Mouse (Mus musculus) testis, postnatal 10 days (tissue): ENCODE measurements around the gene Srarp.
A peak's percentile ranks its signal among the peaks of the same experiment; 100 is the strongest.

Source experiments
- DNase-seq: peaks from one replicate; pipeline ENCODE4 v3.0.0; 2021; ENCODE audit warnings: low spot score

Gene Srarp

DNA sequence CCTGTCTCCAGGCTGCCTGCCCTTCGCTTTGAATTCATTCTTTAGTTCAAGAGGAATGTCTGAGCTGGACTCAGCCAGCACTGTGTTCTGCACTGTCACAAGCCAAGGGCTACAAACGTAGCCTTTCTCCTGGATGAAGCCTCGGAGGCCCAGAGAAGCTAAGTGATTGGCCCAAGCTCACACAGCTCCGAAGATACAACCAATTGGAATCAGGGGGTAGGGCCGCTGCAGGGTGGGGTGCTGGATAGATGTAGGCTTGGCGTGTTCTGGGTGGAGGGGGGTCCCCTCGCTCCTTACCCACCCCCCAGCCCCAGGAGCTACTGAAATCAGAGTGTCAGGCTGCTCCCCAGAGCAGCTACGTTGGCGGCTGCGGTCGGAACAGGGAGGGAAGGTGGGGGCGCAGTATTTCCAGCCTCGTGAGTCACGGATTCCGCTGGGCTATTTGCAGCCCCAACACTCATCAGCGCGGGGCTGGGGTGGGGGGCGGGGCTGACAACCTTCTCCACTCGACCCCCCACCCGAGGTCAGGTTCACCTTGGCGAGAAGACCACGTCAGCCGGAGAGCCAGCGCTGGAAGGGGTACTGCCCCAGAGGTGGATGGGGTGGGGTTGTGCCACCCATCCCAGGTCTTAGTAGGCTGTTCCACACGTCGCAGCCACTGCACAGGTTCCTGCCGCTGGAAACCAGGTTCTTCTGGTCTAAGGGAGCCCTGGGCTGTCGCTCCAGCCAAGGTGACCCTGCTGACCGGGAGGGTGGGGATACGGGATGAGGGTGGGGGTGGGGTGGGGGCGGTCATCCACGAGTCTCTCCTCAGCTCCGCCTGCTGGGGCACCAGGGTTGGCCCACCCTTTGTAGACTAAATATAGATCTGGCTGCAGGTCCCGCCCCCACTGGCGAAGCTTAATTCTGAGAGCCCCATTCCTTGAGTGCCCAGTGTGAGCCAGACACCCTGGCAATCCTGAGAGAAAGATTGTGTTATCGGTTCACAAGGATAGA lies 10.1 kb downstream of the Srarp start:
- no peak for DNase-seq

DNA sequence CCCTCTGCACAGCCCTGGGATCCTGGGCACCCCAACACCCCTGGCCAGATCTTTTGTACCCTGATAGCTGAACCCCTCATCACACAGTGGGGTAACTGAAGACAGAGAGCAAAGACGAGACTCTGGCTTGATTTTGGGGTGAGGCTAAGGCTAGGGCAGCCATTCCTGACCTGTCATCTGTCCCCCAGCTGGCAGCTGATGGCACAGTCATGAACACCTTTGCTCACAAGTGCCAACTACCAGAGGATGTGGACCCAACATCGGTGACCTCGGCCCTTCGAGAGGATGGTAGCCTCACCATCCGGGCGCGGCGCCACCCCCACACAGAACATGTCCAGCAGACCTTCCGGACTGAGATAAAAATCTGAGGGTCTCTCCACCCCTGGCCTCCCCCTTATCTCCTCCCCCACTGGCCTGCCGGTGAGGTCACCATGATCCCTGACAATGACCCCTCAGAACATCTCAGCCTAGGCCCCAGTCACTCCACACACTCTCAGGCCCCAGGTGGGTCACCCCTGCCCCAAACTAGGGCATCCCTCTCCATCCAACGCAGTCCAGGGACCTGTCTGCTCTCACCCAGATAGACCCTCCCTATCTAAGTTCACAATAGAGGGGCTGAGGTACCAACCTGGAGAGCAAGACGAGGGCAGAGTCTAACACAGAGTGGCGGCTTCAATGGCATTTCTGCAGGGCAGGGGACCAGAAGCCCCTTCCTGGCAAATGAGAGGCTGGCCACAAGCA lies 12.0 kb downstream of the Srarp start:
- DNase-seq: no peak

DNA sequence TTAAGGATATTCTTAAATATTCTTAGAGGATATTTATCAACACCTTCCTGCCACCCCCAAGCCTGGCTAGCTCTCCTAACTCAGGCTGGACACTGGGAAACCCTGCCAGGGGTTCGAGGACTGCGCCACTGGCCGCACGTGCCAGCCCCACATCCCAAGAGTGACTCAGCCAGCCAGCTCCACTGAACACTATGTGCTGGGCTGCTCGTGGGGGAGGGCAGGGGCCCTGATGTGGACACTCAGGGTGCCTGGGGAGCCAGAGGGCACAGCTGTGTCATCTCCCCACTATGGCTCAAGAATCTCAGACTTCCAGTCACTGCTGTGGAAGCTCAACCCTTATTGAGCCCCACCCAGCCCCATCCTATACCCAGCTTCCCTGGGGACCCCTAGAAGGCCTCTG lies 12.6 kb downstream of the Srarp start:
- no peak for DNase-seq

DNA sequence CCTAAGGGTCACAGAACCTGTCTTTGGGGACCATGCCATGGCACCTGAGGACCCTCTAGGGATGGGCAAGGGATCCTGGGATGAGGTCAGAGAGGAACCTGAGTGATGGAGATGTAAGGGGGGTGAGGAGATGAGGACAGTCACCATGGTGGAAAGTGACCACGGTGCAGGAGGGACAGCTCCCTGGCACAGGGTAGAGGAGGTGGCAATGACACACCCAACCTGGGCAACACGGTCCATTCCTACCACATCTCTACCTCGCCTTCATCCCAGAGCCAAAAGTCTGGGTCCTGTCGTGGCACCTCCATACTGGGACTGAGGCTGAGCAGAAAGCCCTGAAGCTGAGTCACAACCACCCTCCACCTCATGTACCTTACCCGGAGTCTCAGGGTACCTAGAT lies 13.1 kb downstream of the Srarp start:
- DNase-seq: no peak

DNA sequence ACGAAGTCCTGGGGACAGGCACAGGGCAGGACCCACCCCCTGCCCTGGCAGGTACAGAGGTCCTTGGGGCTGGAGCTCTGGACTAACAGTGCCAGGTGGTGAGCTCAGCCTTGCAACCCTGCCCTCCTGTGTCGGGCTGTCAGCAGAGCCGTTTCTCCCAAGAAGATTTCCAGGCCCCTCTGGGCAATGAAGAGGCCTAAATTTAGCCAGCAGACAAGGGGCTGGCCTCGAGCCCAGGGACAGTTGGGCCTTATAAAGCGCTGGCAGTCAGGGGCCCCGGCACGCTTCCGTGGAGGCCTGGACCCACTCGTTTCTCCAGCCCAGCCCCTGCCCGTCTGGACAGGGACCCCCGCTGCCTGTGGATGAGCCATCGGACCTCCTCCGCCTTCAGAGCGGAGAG lies 14.5 kb downstream of the Srarp start:
- peak; percentile 77 for DNase-seq

DNA sequence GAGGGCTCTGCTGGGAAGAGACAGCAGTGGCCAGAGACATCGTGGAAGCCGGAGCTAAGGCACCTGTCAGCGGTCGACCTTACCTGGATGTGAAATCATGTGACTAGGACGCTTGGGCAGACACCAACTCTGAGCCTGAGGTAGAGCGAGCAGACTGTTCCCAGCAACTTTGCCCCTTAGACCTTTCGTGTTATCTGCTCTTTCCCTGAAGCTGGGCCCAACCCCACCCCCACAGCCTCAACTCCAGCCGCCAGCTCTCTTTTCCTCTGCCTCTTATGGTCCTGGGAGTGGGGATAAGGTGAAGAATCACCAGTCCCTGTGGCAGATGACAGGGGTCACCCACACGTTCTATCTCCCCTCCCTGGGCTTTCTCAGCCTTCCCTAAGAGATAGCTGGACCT lies 15.0 kb downstream of the Srarp start:
- no peak for DNase-seq

DNA sequence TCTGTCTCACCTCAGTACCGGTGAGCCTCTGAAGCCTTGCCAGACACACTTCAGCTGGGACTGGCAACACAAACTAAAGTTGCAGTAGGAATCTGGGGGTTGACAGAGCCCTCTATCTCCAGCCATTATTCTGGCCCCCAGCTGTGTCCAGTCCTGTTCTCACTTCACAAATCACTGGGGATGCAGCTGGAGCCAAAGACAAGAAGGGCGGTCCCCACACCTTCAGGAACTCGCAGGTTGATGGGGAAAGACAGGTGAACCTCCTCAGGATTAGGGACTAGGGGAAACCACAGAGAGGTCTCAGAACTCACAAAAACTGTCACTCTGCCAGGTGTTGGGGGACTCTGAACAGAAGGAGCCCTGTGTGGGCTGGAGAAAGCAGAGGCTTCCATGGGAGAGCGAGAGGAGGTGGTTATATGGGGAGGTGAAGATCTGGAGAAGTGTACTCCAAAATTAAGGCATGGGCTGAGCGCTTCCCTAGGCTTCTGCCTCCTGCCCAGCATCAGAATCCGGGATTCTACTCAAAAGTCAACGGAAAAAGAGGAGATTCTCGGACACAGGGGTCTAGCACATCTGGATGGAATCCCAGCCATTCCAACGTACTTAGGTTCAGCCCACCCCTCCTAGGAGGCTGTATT lies 15.6 kb downstream of the Srarp start, which contains the start of gene Hspb7:
Hspb7 (plus strand) TSS at position 588 of the 638 bp plus-strand sequence.
- DNase-seq: no peak

DNA sequence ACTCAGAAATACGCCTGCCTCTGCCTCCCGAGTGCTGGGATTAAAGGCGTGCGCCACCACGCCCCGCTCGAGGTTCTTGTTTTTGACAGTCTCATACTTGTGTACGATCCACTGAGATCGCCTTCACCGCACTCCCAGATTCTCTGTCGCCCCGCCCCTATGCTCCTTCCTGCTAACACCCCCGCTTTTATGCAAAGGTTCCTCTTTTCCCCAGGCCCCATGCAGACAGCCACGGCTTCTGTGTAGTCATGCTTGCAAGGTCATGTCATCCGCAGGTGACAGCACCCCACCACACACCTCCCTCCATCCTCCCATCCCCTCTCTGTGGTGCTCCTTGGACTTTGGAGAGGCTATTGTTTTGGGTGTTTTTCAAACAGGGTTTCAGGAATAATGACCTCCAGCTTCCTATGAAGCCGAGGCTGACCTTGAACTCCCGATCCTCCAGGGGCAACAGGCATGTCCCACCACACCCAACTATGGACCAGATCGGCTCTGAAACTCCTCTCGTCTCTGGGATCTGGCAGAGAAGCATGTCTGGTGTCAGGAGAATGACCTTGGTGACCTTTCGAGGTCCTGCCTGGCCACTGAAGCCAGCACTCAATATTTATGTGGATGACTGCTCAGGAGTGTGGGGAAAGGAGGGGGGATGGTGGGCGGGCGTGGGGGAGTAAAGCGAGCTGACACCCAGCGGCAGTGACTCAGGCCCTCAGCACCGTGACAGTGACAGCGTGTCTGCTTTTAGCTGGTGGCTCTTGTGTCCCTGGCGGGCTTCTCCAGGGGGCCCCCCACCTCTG lies 16.3 kb downstream of the Srarp start:
- no peak for DNase-seq

DNA sequence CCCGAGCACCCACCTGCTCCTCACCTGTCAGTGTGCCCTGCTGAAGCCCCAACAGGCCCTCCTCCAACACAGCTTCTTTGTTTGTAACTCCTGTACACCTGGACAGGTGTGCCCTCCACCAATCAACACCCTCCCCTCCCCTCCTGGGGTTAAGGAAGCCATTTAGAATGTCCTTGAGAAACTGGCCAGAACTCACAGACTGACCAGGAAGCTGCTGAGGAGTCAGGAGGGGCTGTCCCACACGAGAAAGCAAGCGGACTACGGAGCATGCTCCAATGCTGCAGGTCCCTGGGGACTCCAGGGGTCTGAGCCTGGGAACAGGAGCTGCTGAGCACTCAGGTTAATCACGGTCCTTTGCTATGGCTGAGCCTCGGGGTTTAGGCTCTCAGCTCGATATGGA lies 20.0 kb downstream of the Srarp start, which contains the start of gene Clcnkb:
Clcnkb (minus strand) TSS at position 91 of the 400 bp plus-strand sequence.
- no peak for DNase-seq

DNA sequence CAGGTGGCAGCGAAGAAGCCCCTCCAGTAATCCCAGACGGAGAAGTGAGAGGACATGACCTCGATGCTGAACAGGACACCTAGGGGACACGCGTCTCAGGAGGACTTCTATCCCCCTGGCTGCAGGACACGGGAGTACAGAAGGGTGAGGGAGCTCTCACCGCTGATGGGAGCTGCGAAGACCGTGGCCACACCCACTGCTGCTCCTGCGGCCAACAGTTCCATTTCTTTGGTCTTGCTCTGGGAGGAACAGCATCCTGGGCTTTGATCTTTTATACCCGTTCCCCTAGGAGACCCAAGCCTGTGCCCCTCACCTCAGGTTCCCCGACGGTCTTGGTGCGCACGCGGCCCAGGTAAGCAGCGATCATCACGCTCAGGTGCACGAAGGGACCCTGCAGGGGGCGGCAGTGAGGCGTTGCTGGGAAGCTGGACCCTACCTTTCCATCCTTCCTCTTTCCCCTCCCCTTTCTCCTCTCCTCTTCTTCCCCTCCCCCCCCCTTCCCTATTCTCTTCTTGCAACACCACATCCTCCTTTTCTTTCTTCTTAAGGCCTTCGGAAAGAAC lies 24.4 kb downstream of the Srarp start:
- no peak for DNase-seq

DNA sequence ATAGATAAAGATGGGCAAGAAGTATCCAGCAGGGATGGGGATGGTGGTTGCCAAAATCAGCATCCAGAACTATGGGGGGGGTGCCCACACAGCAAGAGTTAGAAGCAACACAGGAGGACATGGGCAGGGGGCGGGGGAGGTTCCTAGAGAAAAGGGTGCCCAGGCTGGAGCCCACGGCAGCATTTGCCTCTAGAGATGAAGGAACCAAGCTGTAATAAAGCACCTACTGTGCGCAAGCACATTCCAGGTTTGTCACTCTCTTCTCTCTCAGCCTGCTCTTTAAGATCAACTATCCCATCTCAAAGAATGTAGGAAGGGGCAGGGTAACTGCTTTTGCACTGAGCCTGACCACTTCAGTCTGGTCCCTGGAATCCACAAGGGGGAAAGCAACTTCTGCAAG lies 27.3 kb downstream of the Srarp start:
- no peak for DNase-seq

DNA sequence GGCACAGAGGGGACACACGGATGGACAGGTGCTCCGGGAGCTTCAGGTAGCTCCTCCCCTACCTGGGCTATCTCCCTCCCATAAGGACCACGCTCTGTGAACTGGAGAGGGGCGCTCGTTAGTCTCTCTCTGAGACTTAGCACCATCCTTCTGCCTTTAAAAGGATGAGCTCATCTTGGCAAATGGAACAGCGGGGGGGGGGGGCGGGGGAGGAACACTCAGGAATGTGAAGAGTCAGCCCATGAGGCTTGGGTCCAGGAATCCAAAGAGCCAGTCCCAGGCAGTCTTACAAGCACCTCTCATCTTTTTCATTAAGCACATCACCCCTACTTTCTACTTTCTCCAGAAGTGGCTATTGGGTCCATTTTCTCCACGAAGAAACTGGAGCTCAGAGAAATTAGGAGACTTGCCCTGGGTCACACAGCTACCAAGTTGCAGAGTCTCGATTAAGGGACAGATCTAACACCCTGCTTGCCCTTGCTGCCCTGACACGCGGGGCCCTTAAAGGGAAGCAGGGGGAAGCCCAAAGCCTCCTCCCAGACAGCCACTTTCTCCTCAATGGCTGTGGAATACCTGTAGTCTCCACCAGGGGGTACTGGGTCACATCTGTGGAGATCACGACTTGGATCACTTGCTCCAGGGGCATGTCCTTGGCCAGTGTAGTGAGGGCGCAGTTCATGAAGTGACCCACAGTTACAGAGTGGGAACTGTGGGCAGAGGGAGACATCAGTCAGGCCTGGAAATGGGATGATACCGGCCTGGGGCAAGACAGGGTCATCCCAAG lies 29.2 kb downstream of the Srarp start:
- peak; percentile 73 for DNase-seq

DNA sequence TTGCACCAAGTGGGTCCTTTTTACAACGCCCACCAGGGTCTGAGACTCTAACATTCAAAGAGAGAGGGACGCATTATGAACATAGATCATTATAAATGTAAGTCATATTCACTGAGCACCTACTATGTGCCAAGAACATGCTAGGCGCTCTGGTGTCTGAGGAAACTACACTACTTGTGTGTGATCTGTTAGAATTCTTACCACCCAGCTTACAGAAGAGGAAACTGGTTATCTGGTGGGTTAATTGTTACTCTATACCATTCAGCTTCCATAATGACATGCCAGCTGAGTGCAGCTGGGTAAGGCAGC lies 30.6 kb downstream of the Srarp start:
- no peak for DNase-seq

DNA sequence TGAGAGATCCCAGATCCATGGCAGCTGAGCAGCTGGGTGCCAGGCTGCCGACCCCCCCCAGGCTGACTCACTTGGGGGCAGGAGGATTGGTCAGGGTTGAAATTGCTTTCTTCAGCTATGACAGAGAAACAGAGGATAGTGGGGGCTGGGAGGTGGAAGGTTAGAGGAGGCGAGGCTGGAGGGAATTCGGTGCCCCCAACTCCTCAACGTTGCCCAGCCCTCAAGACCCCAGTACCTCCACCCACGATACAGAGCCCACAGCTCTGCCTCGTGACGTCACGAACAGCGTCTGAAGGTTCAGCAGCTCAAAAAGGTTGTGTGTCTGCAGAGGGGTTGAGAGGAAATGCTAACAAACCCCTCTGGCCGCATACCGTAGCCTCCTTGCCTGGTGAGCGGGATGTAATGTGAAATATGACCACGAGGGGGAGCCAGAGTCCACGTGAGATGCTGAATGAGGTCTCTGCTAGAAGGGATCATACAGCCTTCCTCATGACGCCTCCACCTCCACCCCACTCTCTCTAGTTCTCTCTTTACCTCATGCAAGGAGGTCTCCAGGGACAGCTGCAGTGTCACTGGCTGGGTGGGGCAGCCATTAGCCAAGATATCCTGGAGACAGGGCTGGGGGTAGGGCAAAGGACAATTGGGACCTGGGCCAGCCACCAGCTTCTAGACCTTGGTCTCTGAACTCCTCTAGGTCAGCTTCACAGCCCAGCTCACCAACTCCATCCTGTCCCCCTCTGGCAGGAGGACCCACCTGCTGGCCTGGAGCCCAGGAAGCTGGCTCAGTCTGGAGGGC lies 31.2 kb downstream of the Srarp start:
- peak; percentile 93 for DNase-seq

DNA sequence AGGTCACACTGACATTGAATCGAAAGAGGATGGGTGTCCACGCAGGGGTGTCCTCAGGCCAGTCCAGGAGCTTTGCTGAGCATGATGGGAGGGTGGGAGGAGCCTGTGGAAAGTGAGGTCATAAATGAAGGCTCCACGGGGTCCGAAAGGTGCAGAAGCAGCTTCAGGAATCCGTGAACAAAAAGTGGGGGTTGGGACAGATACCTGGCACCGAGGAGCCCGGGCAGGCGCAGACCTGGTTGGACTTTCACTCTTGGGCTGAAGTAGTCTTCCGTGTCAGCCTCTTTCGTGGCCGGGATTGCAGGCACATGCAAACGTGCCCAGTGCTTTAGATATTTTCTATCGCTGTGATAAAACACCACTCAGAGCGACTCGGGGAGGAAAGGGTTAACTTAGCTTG lies 35.7 kb downstream of the Srarp start:
- no peak for DNase-seq

DNA sequence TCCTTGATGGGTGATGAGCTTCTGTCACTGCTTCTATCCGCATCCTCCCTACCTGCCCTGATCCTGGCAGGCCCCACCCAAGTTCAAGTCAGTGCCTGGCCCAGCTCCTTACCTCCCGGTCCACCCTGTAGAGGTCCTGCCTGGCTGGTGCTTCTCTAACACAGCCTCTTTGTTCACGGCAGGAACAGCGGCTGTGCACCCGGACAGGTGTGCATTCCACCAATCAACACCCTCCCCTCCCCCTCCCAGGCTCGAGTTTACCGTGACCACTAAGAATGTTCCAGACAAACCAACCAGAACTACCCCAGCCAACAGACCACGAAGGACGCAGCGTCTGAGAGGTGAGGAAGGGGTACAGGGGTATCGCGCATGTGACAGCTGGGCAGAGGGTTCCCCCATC lies 37.4 kb downstream of the Srarp start, which contains the start of gene Clcnka:
Clcnka (minus strand) TSS at position 180 of the 400 bp plus-strand sequence.
- DNase-seq: no peak

DNA sequence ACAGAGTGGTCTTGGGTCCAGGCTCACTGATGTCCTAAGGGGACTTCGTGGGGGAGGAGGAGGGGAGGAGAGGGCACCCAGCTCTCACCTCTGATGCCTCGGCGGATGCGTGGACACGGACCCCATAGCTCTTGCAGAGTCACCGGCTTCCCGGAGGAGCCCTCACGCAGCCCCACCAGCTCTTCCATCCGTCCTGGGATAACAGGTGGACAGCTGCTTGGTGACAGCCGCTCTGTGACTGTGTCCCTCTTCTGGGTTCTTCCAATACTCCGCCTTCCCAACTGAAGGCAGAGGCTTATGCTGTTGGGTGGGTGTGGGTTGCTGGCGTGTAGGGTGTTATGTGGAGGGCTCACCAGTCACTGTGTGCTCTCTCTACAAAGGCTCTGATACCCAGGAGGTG lies 38.0 kb downstream of the Srarp start:
- DNase-seq: no peak

DNA sequence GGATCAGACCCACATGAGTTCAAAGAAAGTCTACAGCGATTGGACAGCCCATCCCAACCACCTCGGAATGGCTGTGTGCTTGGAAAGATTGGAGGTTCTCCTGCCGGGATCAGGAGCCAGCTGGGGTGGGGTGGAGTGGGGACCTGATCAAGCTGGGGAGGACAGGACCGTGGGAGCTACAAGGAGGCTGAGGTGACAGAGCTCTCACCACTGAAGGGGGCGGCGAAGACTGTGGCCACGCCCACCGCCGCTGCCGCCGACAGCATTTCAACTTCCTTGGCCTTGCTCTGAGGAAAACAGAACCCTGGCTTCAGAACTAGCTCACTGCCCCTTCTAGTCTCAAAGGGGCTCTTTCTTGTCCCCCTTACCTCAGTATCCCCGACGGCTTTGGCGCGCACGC lies 41.2 kb downstream of the Srarp start:
- DNase-seq: no peak

DNA sequence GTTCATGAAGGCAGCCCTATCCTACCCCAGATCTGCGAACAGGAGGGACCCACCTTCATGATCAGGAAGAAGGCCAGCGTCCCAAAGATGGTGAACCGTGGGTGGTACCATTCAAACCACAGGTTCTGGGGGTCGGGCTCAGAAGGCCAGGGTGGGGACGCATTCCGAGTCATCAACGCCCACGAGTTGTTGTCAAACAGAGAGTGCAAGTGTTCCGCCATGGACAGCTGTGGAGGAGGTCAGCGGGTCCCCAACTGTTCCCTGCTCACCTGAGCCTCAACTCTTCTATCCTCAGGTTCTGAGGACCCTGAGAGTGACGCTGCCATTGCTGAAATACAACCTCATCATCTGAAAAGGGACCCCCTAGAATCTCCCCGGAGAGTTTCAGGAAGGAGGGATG lies 44.6 kb downstream of the Srarp start:
- DNase-seq: no peak
